Mouse (Mus musculus): ENCODE data around the gene Uhrf1. TPM values are rescaled to one million over a fixed set of nuclear protein-coding genes. Genes with fewer than 3 reads are reported as not detected.

The Uhrf1 gene
- total and polyA plus RNA-seq, 3 experiments: 161 to 220 (median 184) TPM

DNA sequence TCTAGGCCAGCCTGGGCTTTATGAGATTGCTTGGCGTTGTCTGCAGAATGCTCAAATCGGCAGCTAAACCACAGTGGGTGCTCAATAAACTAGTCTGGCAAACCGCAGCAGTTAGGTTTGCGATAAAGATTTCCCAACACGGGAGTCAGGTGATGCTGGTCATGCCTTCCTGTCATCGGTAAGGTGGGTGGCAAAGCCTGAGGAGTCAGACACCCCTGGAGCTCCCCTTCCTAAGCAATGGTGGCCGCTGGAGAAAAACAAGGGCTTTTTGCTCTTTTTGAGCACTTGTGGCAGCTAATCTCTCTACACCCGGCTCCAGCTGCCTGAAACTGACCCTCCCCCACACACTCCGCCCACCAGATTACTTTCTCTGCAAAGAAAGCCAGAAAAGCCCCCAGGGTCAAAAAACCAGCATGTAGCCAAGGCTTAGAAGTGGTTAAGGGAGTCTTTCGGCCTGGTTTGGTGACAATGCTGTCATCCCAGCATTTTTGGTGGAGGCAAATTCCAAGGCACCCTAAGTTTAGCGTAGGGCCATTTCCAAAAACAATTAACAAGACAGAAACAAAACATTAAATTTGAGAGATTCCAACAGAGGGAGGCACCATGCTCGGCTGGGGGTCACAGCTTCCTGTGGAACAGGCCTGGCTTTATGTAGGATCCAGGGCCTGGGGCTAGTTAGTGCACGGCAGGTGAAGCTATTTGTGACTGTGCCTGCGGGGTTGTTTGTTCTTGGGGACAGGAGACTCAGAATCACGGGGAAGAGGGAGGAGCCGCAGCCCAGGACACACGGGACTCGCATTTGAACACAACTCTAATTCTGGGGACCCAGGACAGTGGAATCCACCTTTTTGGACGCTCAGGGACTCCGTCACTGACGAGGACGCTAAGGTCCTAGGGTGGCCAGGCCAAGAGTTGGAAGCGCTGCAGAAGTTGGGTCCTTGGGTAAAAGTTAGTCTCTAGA, 13.5 kb upstream of the Uhrf1 start:
- TF ChIP-seq KAT2A (IDR thresholded peaks at IDR 0.05; ENCODE audit: insufficient replicate concordance, low read length) (no peak), ZKSCAN1 (IDR thresholded peaks at IDR 0.05; ENCODE audit: borderline replicate concordance, low read depth, low read length) (no peak), BHLHE40 (IDR thresholded peaks at IDR 0.05; ENCODE audit: low read depth, low read length) (peak; percentile 52), HCFC1 (IDR thresholded peaks at IDR 0.05; ENCODE audit: low read depth, low read length) (peak; percentile 54; the same call in 1 of the 2 replicates), MXI1 (IDR thresholded peaks at IDR 0.05; ENCODE audit: low read depth, low read length) (peak; percentile 48; the same call in 1 of the 2 replicates), MAX (IDR thresholded peaks at IDR 0.05; ENCODE audit: low read length) (peak; percentile 50; the same call in 1 of the 2 replicates), E2F4 (IDR thresholded peaks at IDR 0.05; ENCODE audit: insufficient replicate concordance, low read depth, low read length) (no peak), EP300 (IDR thresholded peaks at IDR 0.05; ENCODE audit: low read length) (0 out of 2 replicates have a peak, but pooled peaks have one; percentile 16), MYC (IDR thresholded peaks at IDR 0.05; ENCODE audit: low read depth, low read length) (0 out of 2 replicates have a peak, but pooled peaks have one; percentile 20)
- H3K27ac ChIP-seq (ENCODE audit: insufficient read depth, low read depth): peak overlapping the region; percentile 34
- H3K36me3 ChIP-seq (replicated peaks in 1 of 2; ENCODE audit: control insufficient read depth in 1 of 2, insufficient read depth in 1 of 2, low read length in 1 of 2): peaks cover 20 to 28% of the 10 kb centered on the region in 2 experiments
- no peaks in the 10 kb centered on the region for H3K9me3 ChIP-seq (replicated peaks; ENCODE audit: low read length)
- H3K79me2 ChIP-seq (replicated peaks; ENCODE audit: control insufficient read depth, extremely low read depth, insufficient read depth, poor library complexity, severe bottlenecking): no peaks in the 10 kb centered on the region
- H3K4me3 ChIP-seq (replicated peaks in 1 of 3; ENCODE audit: low read depth in 2 of 3, low read length in 2 of 3, poor library complexity in 1 of 3): peak overlapping the region; percentile 67 to 84 (median 67)
- peaks cover 24 to 57% of the 10 kb centered on the region in 2 experiments for H3K4me1 ChIP-seq (ENCODE audit: control insufficient read depth in 1 of 2, insufficient read depth in 2 of 2)
- dilution Hi-C loops (cut with MboI; ENCODE audit: extremely low pct_ligation_motif_present, extremely low pct_unique_long_range_greater_than_20kb, low sequenced_read_pairs) (no loop called here), in situ Hi-C loops (cut with MboI; ENCODE audit: low pct_ligation_motif_present, low pct_unique_long_range_greater_than_20kb, low sequenced_read_pairs) (no loop called here)
- no peaks in the 10 kb centered on the region for H3K27me3 ChIP-seq (replicated peaks)
- H3K9ac ChIP-seq (ENCODE audit: insufficient read depth, low read depth): peak overlapping the region; percentile 61
- no peak for DNase-seq (ENCODE audit: extremely low read depth)
- H3K4me2 ChIP-seq (ENCODE audit: insufficient read depth, low read depth, poor library complexity, severe bottlenecking): peak overlapping the region; percentile 77

DNA sequence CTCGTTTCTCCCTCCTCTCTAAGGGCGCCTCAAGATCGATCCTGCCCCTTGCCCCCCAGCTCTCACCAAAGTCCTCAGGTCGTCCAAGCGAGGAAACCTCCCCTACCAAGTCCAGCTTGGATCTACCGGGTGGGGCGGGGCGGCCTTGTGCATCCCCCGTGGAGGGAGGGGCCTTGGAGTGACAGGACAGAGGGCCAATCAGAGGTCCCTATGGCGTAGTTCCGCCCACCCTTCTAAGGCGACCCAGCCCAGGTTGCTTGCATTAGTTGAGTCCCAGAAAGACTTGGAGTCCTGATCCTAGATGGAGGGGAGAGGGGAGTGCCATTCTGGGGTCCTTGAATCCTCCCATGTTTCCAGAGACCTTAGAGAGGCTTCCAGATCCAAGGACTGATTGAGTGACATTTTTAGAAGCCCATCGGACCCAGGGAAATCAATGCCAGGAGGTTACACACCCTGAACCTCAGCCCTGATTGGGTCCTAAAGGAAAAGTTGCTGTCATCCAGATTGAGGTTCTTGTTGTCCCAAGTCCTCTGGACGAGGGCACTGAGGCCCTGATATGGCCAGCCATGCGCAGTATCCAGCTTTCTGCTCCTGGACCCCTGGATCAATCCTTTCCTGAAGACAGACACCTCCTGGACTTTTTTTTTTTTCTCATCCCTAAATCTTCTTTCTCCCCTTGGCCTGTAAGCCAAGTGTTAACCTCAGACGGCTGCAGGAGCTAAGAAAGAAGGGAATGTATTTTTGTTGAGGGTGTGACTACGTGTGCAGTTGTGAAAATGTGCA, 12.5 kb upstream of the Uhrf1 start:
- Histone ChIP-seq H3K9me3 (replicated peaks; ENCODE audit: low read length) (no peaks in the 10 kb centered on the region), H3K27me3 (replicated peaks) (no peaks in the 10 kb centered on the region), H3K9ac (ENCODE audit: insufficient read depth, low read depth) (peak overlapping the region; percentile 68), H3K79me2 (replicated peaks; ENCODE audit: control insufficient read depth, extremely low read depth, insufficient read depth, poor library complexity, severe bottlenecking) (no peaks in the 10 kb centered on the region), H3K4me1 (ENCODE audit: control insufficient read depth in 1 of 2, insufficient read depth in 2 of 2) (peaks cover 24 to 57% of the 10 kb centered on the region in 2 experiments), H3K27ac (ENCODE audit: insufficient read depth, low read depth) (peak overlapping the region; percentile 57), H3K36me3 (replicated peaks in 1 of 2; ENCODE audit: control insufficient read depth in 1 of 2, insufficient read depth in 1 of 2, low read length in 1 of 2) (peaks cover 10 to 18% of the 10 kb centered on the region in 2 experiments), H3K4me2 (ENCODE audit: insufficient read depth, low read depth, poor library complexity, severe bottlenecking) (peak overlapping the region; percentile 81), H3K4me3 (replicated peaks in 1 of 3; ENCODE audit: low read depth in 2 of 3, low read length in 2 of 3, poor library complexity in 1 of 3) (peak overlapping the region; percentile 67 to 84 (median 67))
- TF ChIP-seq MYC (IDR thresholded peaks at IDR 0.05; ENCODE audit: low read depth, low read length): no peak
- peak; percentile 44; the same call in 1 of the 2 replicates for TF ChIP-seq TBP (conservative IDR thresholded peaks at IDR 0.05; ENCODE audit: low read depth, low read length)
- peak; percentile 68; the same call in 1 of the 2 replicates for TF ChIP-seq MAZ (IDR thresholded peaks at IDR 0.05; ENCODE audit: low read depth, low read length)
- no peak for TF ChIP-seq RCOR1 (conservative IDR thresholded peaks at IDR 0.05; ENCODE audit: low read depth, low read length)
- peak; percentile 51 for TF ChIP-seq BHLHE40 (IDR thresholded peaks at IDR 0.05; ENCODE audit: low read depth, low read length)
- TF ChIP-seq ELF1 (IDR thresholded peaks at IDR 0.05; ENCODE audit: low read depth, low read length): peak; percentile 61
- no peak for TF ChIP-seq EP300 (IDR thresholded peaks at IDR 0.05; ENCODE audit: low read length)
- TF ChIP-seq POLR2A (IDR thresholded peaks at IDR 0.05; ENCODE audit: low read depth, low read length): peak; percentile 63
- 0 out of 2 replicates have a peak, but pooled peaks have one; percentile 42 for TF ChIP-seq HCFC1 (IDR thresholded peaks at IDR 0.05; ENCODE audit: low read depth, low read length)
- no peak for TF ChIP-seq USF1 (IDR thresholded peaks at IDR 0.05; ENCODE audit: low read depth, low read length)
- no peak for TF ChIP-seq POLR2AphosphoS2 (IDR thresholded peaks at IDR 0.05; ENCODE audit: low read depth, low read length)
- TF ChIP-seq CHD2 (IDR thresholded peaks at IDR 0.05; ENCODE audit: low read length): peak; percentile 75
- peak; percentile 48 for TF ChIP-seq NELFE (IDR thresholded peaks at IDR 0.05; ENCODE audit: low read depth, low read length)
- no peak for TF ChIP-seq CHD1 (IDR thresholded peaks at IDR 0.05; ENCODE audit: low read depth, low read length)
- TF ChIP-seq TCF12 (IDR thresholded peaks at IDR 0.05; ENCODE audit: low read depth, low read length): peak; percentile 57; the same call in 1 of the 2 replicates
- TF ChIP-seq MXI1 (IDR thresholded peaks at IDR 0.05; ENCODE audit: low read depth, low read length): peak; percentile 16; the same call in 1 of the 2 replicates
- in situ Hi-C loops (cut with MboI; ENCODE audit: low pct_ligation_motif_present, low pct_unique_long_range_greater_than_20kb, low sequenced_read_pairs): no loop called here
- dilution Hi-C loops (cut with MboI; ENCODE audit: extremely low pct_ligation_motif_present, extremely low pct_unique_long_range_greater_than_20kb, low sequenced_read_pairs): no loop called here
- peak; percentile 94 for DNase-seq (ENCODE audit: extremely low read depth)
